Mouse (Mus musculus) hindbrain, embryonic 13.5 days (tissue): ENCODE results near the gene Gsc2. TPM values are rescaled to one million over a fixed set of nuclear protein-coding genes. Genes with fewer than 3 reads are reported as not detected.

Source experiments
- ATAC-seq: fragments of 200-750 bp; cut with Nextera tagmentation; 2 replicates; pipeline ENCODE4 v1.8.0; 2017; ENCODE audit warnings: moderate TSS enrichment; ENCODE audit not compliant: low FRiP score
- H3K27ac ChIP-seq: fragments of 300-500 bp; sonication (generic); 2 replicates; pipeline ENCODE4 v1.5.1; 2015; ENCODE audit warnings: inconsistent platforms, mild to moderate bottlenecking, moderate library complexity
- H3K27me3 ChIP-seq: fragments of 300-500 bp; sonication (generic); 2 replicates; pipeline ENCODE4 v1.6.1; 2015; ENCODE audit warnings: mild to moderate bottlenecking, inconsistent platforms
- H3K36me3 ChIP-seq: fragments of 300-500 bp; sonication (generic); 2 replicates; pipeline ENCODE4 v1.6.1; 2015; ENCODE audit warnings: mild to moderate bottlenecking, inconsistent platforms
- H3K4me1 ChIP-seq: fragments of 300-500 bp; sonication (generic); replicated peaks from 2 replicates; pipeline ENCODE4 v1.6.1; 2015; ENCODE audit warnings: inconsistent platforms
- H3K4me2 ChIP-seq: fragments of 300-500 bp; sonication (generic); 2 replicates; pipeline ENCODE4 v1.6.1; 2015; ENCODE audit warnings: inconsistent platforms, mild to moderate bottlenecking, moderate library complexity
- H3K4me3 ChIP-seq: fragments of 300-500 bp; sonication (generic); 2 replicates; pipeline ENCODE4 v1.5.1; 2015; ENCODE audit warnings: mild to moderate bottlenecking, inconsistent platforms
- H3K9ac ChIP-seq: fragments of 300-500 bp; sonication (generic); 2 replicates; pipeline ENCODE4 v1.6.1; 2015; ENCODE audit warnings: mild to moderate bottlenecking, inconsistent platforms
- H3K9me3 ChIP-seq: fragments of 300-500 bp; sonication (generic); 2 replicates; pipeline ENCODE4 v1.6.1; 2016; ENCODE audit warnings: inconsistent platforms
- WGBS: fragments of 180-500 bp; shearing (Covaris S2); methylation state at CpG from one replicate; pipeline ENCODE4 v1.1.7; 2015; 5-methylcytosine and 5-hydroxymethylcytosine counted together
- polyA plus RNA-seq: library from polyadenylated mRNA; unstranded; fragments of >200 nt; fragmentation: Nextera tagmentation; extraction: Ambion mirVana; gene quantifications from 2 replicates; pipeline ENCODE4 v1.2.1, GENCODE M21; 2015

Gsc2 gene
- polyA plus RNA-seq, 1 experiment from 2014 or later: 1.1 TPM

GRCm38 (mm10) chr16:17936776-17937175 lies 21.9 kb upstream of the Gsc2 start:
- no peak overlapping the region for H3K9ac ChIP-seq
- no peaks in the 10 kb centered on the region for H3K36me3 ChIP-seq
- no peak for ATAC-seq
- no peaks in the 10 kb centered on the region for H3K4me1 ChIP-seq
- H3K9me3 ChIP-seq: no peaks in the 10 kb centered on the region
- no peak overlapping the region for H3K4me2 ChIP-seq
- WGBS: 88% methylated on average over 10 of the region's 10 CpGs
- H3K27ac ChIP-seq: no peak overlapping the region
- no peak overlapping the region for H3K4me3 ChIP-seq
- peaks cover 38% of the 10 kb centered on the region for H3K27me3 ChIP-seq

GRCm38 (mm10) chr16:17934445-17934910 lies 19.6 kb upstream of the Gsc2 start:
- peaks cover 38% of the 10 kb centered on the region for H3K27me3 ChIP-seq
- no peak overlapping the region for H3K4me2 ChIP-seq
- no peak for ATAC-seq
- H3K4me1 ChIP-seq: no peaks in the 10 kb centered on the region
- H3K36me3 ChIP-seq: no peaks in the 10 kb centered on the region
- H3K27ac ChIP-seq: no peak overlapping the region
- 81% methylated on average over 3 of the region's 3 CpGs for WGBS
- no peak overlapping the region for H3K4me3 ChIP-seq
- H3K9ac ChIP-seq: no peak overlapping the region
- no peaks in the 10 kb centered on the region for H3K9me3 ChIP-seq

GRCm38 (mm10) chr16:17933594-17934444 lies 19.0 kb upstream of the Gsc2 start:
- no peaks in the 10 kb centered on the region for H3K9me3 ChIP-seq
- H3K36me3 ChIP-seq: no peaks in the 10 kb centered on the region
- peaks cover 38% of the 10 kb centered on the region for H3K27me3 ChIP-seq
- no peak overlapping the region for H3K27ac ChIP-seq
- H3K4me1 ChIP-seq: peaks cover 2% of the 10 kb centered on the region; the same call in 1 of the 2 replicates
- H3K4me3 ChIP-seq: no peak overlapping the region
- 77% methylated on average over 9 of the region's 9 CpGs for WGBS
- no peak for ATAC-seq
- H3K9ac ChIP-seq: no peak overlapping the region
- no peak overlapping the region for H3K4me2 ChIP-seq

- Histone ChIP-seq H3K4me1 (peaks cover 12% of the 10 kb centered on the region), H3K27me3 (peaks cover 25% of the 10 kb centered on the region), H3K36me3 (no peaks in the 10 kb centered on the region), H3K4me3 (no peak overlapping the region), H3K27ac (no peak overlapping the region), H3K9me3 (no peaks in the 10 kb centered on the region), H3K4me2 (no peak overlapping the region), H3K9ac (no peak overlapping the region)
- 74% methylated on average over 5 of the region's 5 CpGs for WGBS
- ATAC-seq: no peak
Measured at GRCm38 (mm10) chr16:17931906-17932460, 17.1 kb upstream of the Gsc2 start.

- 0 out of 2 replicates have a peak overlapping the region, but pooled peaks have one; percentile 92 for H3K27ac ChIP-seq
- peaks cover 12% of the 10 kb centered on the region; the same call in 1 of the 2 replicates for H3K27me3 ChIP-seq
- no peak overlapping the region for H3K4me2 ChIP-seq
- H3K4me3 ChIP-seq: no peak overlapping the region
- H3K9me3 ChIP-seq: no peaks in the 10 kb centered on the region
- peaks cover 31% of the 10 kb centered on the region for H3K4me1 ChIP-seq
- H3K36me3 ChIP-seq: peaks cover 19% of the 10 kb centered on the region
- no peak for ATAC-seq
- H3K9ac ChIP-seq: no peak overlapping the region
- WGBS: 59% methylated on average over 2 of the region's 2 CpGs
Measured at GRCm38 (mm10) chr16:17929631-17930030, 14.8 kb upstream of the Gsc2 start.

- no peak overlapping the region for H3K9ac ChIP-seq
- no peak overlapping the region for H3K4me3 ChIP-seq
- peaks cover 10% of the 10 kb centered on the region; the same call in 1 of the 2 replicates for H3K27me3 ChIP-seq
- 15% methylated on average over 2 of the region's 2 CpGs for WGBS
- peaks cover 31% of the 10 kb centered on the region for H3K4me1 ChIP-seq
- peak; percentile 9; the same call in 1 of the 2 replicates for ATAC-seq
- H3K4me2 ChIP-seq: peak overlapping the region; percentile 77; the same call in 1 of the 2 replicates
- H3K27ac ChIP-seq: peak overlapping the region; percentile 92
- H3K9me3 ChIP-seq: no peaks in the 10 kb centered on the region
- peaks cover 19% of the 10 kb centered on the region for H3K36me3 ChIP-seq
Measured at GRCm38 (mm10) chr16:17929211-17929610, 14.4 kb upstream of the Gsc2 start.

GRCm38 (mm10) chr16:17928627-17929104 lies 13.8 kb upstream of the Gsc2 start:
- Histone ChIP-seq H3K4me2 (peak overlapping the region; percentile 77), H3K4me3 (peak overlapping the region; percentile 82), H3K27me3 (peaks cover 4% of the 10 kb centered on the region; the same call in 1 of the 2 replicates), H3K9me3 (no peaks in the 10 kb centered on the region), H3K36me3 (peaks cover 19% of the 10 kb centered on the region), H3K27ac (peak overlapping the region; percentile 92), H3K9ac (peak overlapping the region; percentile 91), H3K4me1 (peaks cover 31% of the 10 kb centered on the region)
- WGBS: 2% methylated on average over 9 of the region's 9 CpGs
- ATAC-seq: peak; percentile 34

GRCm38 (mm10) chr16:17928087-17928580 lies 13.3 kb upstream of the Gsc2 start, which contains the start of gene Slc25a1:
Gene Slc25a1 (minus strand): TSS chr16:17928219.
- H3K4me2 ChIP-seq: peak within 1 kb of the TSS; percentile 77
- peak; percentile 79 for ATAC-seq
- H3K27ac ChIP-seq: peak within 1 kb of the TSS; percentile 92
- peaks cover 19% of the 10 kb centered on the region for H3K36me3 ChIP-seq
- H3K9ac ChIP-seq: peak within 1 kb of the TSS; percentile 91
- H3K4me1 ChIP-seq: peaks cover 35% of the 10 kb centered on the region
- no peaks in the 10 kb centered on the region for H3K9me3 ChIP-seq
- peak within 1 kb of the TSS; percentile 82 for H3K4me3 ChIP-seq
- under 1% methylated on average over 47 of the region's 47 CpGs for WGBS
- H3K27me3 ChIP-seq: no peaks in the 10 kb centered on the region

- H3K4me2 ChIP-seq: peak overlapping the region; percentile 77
- peak overlapping the region; percentile 91 for H3K9ac ChIP-seq
- peak overlapping the region; percentile 82 for H3K4me3 ChIP-seq
- H3K27ac ChIP-seq: peak overlapping the region; percentile 92
- no peaks in the 10 kb centered on the region for H3K9me3 ChIP-seq
- WGBS: under 1% methylated on average over 65 of the region's 72 CpGs
- peak; percentile 47 for ATAC-seq
- H3K27me3 ChIP-seq: no peaks in the 10 kb centered on the region
- H3K4me1 ChIP-seq: peaks cover 41% of the 10 kb centered on the region
- peaks cover 19% of the 10 kb centered on the region for H3K36me3 ChIP-seq
Measured at GRCm38 (mm10) chr16:17927351-17928082, 12.7 kb upstream of the Gsc2 start.

GRCm38 (mm10) chr16:17922163-17922538 lies 7.3 kb upstream of the Gsc2 start:
- H3K9me3 ChIP-seq: peaks cover 3% of the 10 kb centered on the region; the same call in 1 of the 2 replicates
- peak overlapping the region; percentile 89 for H3K9ac ChIP-seq
- H3K27me3 ChIP-seq: peaks cover 36% of the 10 kb centered on the region
- peaks cover 19% of the 10 kb centered on the region for H3K36me3 ChIP-seq
- peak overlapping the region; percentile 89 for H3K4me2 ChIP-seq
- WGBS: 1% methylated on average over 14 of the region's 14 CpGs
- peak overlapping the region; percentile 81 for H3K4me3 ChIP-seq
- H3K4me1 ChIP-seq: peaks cover 48% of the 10 kb centered on the region
- H3K27ac ChIP-seq: peak overlapping the region; percentile 93
- peak; percentile 15 for ATAC-seq

GRCm38 (mm10) chr16:17921325-17922162 lies 6.7 kb upstream of the Gsc2 start:
- Histone ChIP-seq H3K9me3 (peaks cover 3% of the 10 kb centered on the region; the same call in 1 of the 2 replicates), H3K27me3 (peaks cover 42% of the 10 kb centered on the region), H3K4me3 (peak overlapping the region; percentile 81), H3K4me2 (peak overlapping the region; percentile 89), H3K36me3 (peaks cover 19% of the 10 kb centered on the region), H3K4me1 (peaks cover 42% of the 10 kb centered on the region), H3K27ac (peak overlapping the region; percentile 93), H3K9ac (peak overlapping the region; percentile 89)
- WGBS: 2% methylated on average over 46 of the region's 47 CpGs
- peak; percentile 93 for ATAC-seq
